In the genomic region with DNA sequence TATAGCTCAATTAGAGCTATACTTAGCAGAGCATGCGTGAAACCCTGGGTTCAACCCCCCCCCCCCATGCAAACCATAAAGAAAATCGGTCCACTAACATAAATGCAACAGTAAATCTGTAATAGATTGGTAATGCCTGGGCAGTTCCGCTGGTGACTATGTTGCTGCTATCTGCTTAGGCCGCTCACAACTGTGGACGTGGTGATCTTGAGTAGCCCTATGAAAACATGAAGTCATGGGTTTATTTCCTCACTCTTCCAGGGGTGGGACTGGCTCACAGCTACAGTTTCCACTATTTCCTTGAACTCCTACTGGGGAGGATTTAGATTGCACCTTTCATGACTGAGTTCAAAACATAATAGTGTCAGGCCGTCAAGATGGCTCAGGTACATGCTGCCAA, we compare ENCODE assay signal across 20 mouse cellular contexts. TPM values are rescaled to one million over a fixed set of nuclear protein-coding genes. Genes with fewer than 3 reads are reported as not detected.
DNase-seq lines count a peak whose midpoint lies in the region; ATAC-seq and TF ChIP-seq lines count a peak whose summit lies in the region.
"Had no signal": no experiment of that assay in that cellular context is flagged by ENCODE, and none has a peak within 500 bp of the region (broad histone marks: within the 10 kb centered on the region; RNA-seq: fewer than 3 reads in every experiment).

No protein-coding gene starts in this region.

- WGBS in heart, adult 2 months: 58% methylated on average over 6 of the region's 6 CpGs
- 57% methylated on average over 6 of the region's 6 CpGs for WGBS in lung, embryonic 14.5 days
- WGBS in stomach, embryonic 15.5 days: 66% methylated on average over 6 of the region's 6 CpGs

- H3K4me2 ChIP-seq in lung, embryonic 14.5 days: no peak overlapping the region; the same call in 1 of the 2 replicates
- no peak overlapping the region for H3K4me2 ChIP-seq in stomach, embryonic 15.5 days
- H3K4me2 ChIP-seq: kidney, embryonic 15.5 days; midbrain, embryonic 13.5 days had no signal

- H3K9me3 ChIP-seq in lung, embryonic 14.5 days (ENCODE audit: low read depth, low read length): no peaks in the 10 kb centered on the region
- no peaks in the 10 kb centered on the region for H3K9me3 ChIP-seq in stomach, embryonic 15.5 days
- H3K9me3 ChIP-seq: kidney, embryonic 15.5 days; midbrain, embryonic 13.5 days had no signal

- H3K4me3 ChIP-seq in heart, adult 2 months: no peak overlapping the region
- no peak overlapping the region for H3K4me3 ChIP-seq in lung, embryonic 14.5 days (ENCODE audit: low read depth, low read length)
- no peak overlapping the region for H3K4me3 ChIP-seq in embryonic fibroblast, embryonic 13.5 days (ENCODE audit: insufficient read depth, low read length)
- no peak overlapping the region for H3K4me3 ChIP-seq in stomach, embryonic 15.5 days (replicated peaks)
- H3K4me3 ChIP-seq: kidney, embryonic 15.5 days; midbrain, embryonic 13.5 days had no signal

- no peak overlapping the region for H3K27ac ChIP-seq in heart, adult 2 months
- H3K27ac ChIP-seq in lung, embryonic 14.5 days (ENCODE audit: low read depth): no peak overlapping the region; the same call in 1 of the 2 replicates
- H3K27ac ChIP-seq in embryonic fibroblast, embryonic 13.5 days (ENCODE audit: insufficient read depth, low read length): peak overlapping the region; percentile 86
- H3K27ac ChIP-seq in stomach, embryonic 15.5 days: peak overlapping the region; percentile 59
- H3K27ac ChIP-seq: hindbrain, postnatal 0 days; kidney, embryonic 15.5 days; macrophage; midbrain, embryonic 13.5 days had no signal

- no peaks in the 10 kb centered on the region for H3K79me2 ChIP-seq in heart, adult 2 months (replicated peaks; ENCODE audit: control insufficient read depth, insufficient read depth, low read length)

- peak; percentile 12; the same call in 1 of the 2 replicates for TF ChIP-seq CTCF in heart, adult 2 months (IDR thresholded peaks at IDR 0.05)
- TF ChIP-seq CTCF in lung, embryonic 14.5 days (IDR thresholded peaks at IDR 0.05; ENCODE audit: low read depth): no peak
- TF ChIP-seq CTCF in embryonic fibroblast, embryonic 13.5 days (IDR thresholded peaks at IDR 0.05; ENCODE audit: borderline replicate concordance, insufficient read depth, low read length): no peak

- no peaks in the 10 kb centered on the region for H3K27me3 ChIP-seq in heart, adult 2 months (ENCODE audit: control insufficient read depth, insufficient read depth, low read length)
- no peaks in the 10 kb centered on the region for H3K27me3 ChIP-seq in lung, embryonic 14.5 days (ENCODE audit: insufficient read depth, low read length)
- H3K27me3 ChIP-seq in stomach, embryonic 15.5 days (replicated peaks): no peaks in the 10 kb centered on the region
- H3K27me3 ChIP-seq: kidney, embryonic 15.5 days; midbrain, embryonic 13.5 days had no signal

- TF ChIP-seq POLR2A in heart, adult 2 months (IDR thresholded peaks at IDR 0.05; ENCODE audit: insufficient read depth, low read depth, low read length): no peak
- TF ChIP-seq POLR2A in embryonic fibroblast, embryonic 13.5 days (IDR thresholded peaks at IDR 0.05; ENCODE audit: low read depth, low read length): no peak

- no peak for DNase-seq in heart, adult 2 months
- no peak for DNase-seq in heart, adult 9 months (ENCODE audit: low spot score in 2 of 2)
- DNase-seq in lung, embryonic 14.5 days: peak; percentile 53
- DNase-seq in lung, postnatal 25 days (ENCODE audit: low spot score): no peak
- no peak for DNase-seq in gastrocnemius, postnatal 14 days
- DNase-seq in right cerebral cortex, postnatal 4 days: no peak
- DNase-seq: cerebellum, adult 11-12 months; right cerebral cortex, adult 18-20 months had no signal

- H3K9ac ChIP-seq in heart, adult 2 months (ENCODE audit: low read depth, low read length): no peak overlapping the region
- no peak overlapping the region for H3K9ac ChIP-seq in lung, embryonic 14.5 days
- H3K9ac ChIP-seq in stomach, embryonic 15.5 days: no peak overlapping the region
- H3K9ac ChIP-seq: kidney, embryonic 15.5 days; midbrain, embryonic 13.5 days had no signal

- H3K4me1 ChIP-seq in heart, adult 2 months (ENCODE audit: control insufficient read depth, insufficient read depth, low read length): peaks cover 12% of the 10 kb centered on the region
- H3K4me1 ChIP-seq in lung, embryonic 14.5 days (ENCODE audit: insufficient read depth): peaks cover 19% of the 10 kb centered on the region
- H3K4me1 ChIP-seq in embryonic fibroblast, embryonic 13.5 days (ENCODE audit: control insufficient read depth, insufficient read depth, low read length): peaks cover 27% of the 10 kb centered on the region
- peaks cover 31% of the 10 kb centered on the region for H3K4me1 ChIP-seq in stomach, embryonic 15.5 days

- intact Hi-C loops in heart, adult 2 months (cut with DNase I): no loop called here
- intact Hi-C loops in gastrocnemius, postnatal 14 days (cut with DNase I; ENCODE audit: low total_unique reads): loop anchor here (5.0 kb wide), 1 partner anchor 40 kb away; no protein-coding TSS in a partner anchor

- no peak for TF ChIP-seq EP300 in heart, adult 2 months (IDR thresholded peaks at IDR 0.05; ENCODE audit: insufficient read depth, low read depth, low read length)

- no peak for ATAC-seq in lung, embryonic 14.5 days (ENCODE audit: insufficient read depth)
- no peak; the same call in 1 of the 2 replicates for ATAC-seq in stomach, embryonic 15.5 days (ENCODE audit: insufficient read depth, low FRiP score, low read depth)
- ATAC-seq: forebrain, embryonic 14.5 days; hindbrain, postnatal 0 days; midbrain, embryonic 13.5 days had no signal

- H3K36me3 ChIP-seq in heart, adult 2 months (ENCODE audit: control insufficient read depth, insufficient read depth, low read length): no peaks in the 10 kb centered on the region
- no peaks in the 10 kb centered on the region for H3K36me3 ChIP-seq in lung, embryonic 14.5 days (ENCODE audit: insufficient read depth)
- no peaks in the 10 kb centered on the region for H3K36me3 ChIP-seq in stomach, embryonic 15.5 days
- H3K36me3 ChIP-seq: kidney, embryonic 15.5 days; midbrain, embryonic 13.5 days had no signal

RNA-seq across cellular contexts. Expression of gene Col1a1, which starts 18.3 kb away (rescaled TPM):
- total RNA-seq in heart, adult 2 months (2021): 10 to 100 TPM; 51.1 to 82.4 TPM
- 48.7 and 67.7 TPM in 2 replicates for polyA plus RNA-seq in heart, adult 2 months (2012; rRNA removed)
- polyA plus RNA-seq in lung, embryonic 14.5 days (2014; fragmentation: Nextera tagmentation; extraction: Ambion mirVana): 1,035 and 1,062 TPM in 2 replicates
- 6,098 and 7,850 TPM in 2 replicates for polyA plus RNA-seq in embryonic fibroblast, embryonic 13.5 days (2011; ENCODE audit: insufficient read length, low read depth, missing spikeins)
- polyA plus RNA-seq in stomach, embryonic 15.5 days (2015; fragmentation: Nextera tagmentation; extraction: Ambion mirVana): 1,375 and 1,459 TPM in 2 replicates
- total RNA-seq in gastrocnemius, postnatal 14 days (2021): 1,000 to 10,000 TPM; 3,539 to 4,018 TPM
- total RNA-seq: common myeloid progenitor, adult 5-6 weeks had no signal

RNA-seq across cellular contexts. Expression of gene Hils1, which starts 49.7 kb away (rescaled TPM):
- not detected for total RNA-seq in heart, adult 2 months (2021)
- polyA plus RNA-seq in heart, adult 2 months (2012; rRNA removed): 0.25 TPM in 1 of 2 replicates, not detected in the other
- polyA plus RNA-seq in lung, embryonic 14.5 days (2014; fragmentation: Nextera tagmentation; extraction: Ambion mirVana): not detected in 2 replicates
- not detected in 2 replicates for polyA plus RNA-seq in embryonic fibroblast, embryonic 13.5 days (2011; ENCODE audit: insufficient read length, low read depth, missing spikeins)
- not detected in 2 replicates for polyA plus RNA-seq in stomach, embryonic 15.5 days (2015; fragmentation: Nextera tagmentation; extraction: Ambion mirVana)
- not detected for total RNA-seq in gastrocnemius, postnatal 14 days (2021)
- total RNA-seq: common myeloid progenitor, adult 5-6 weeks; heart, postnatal 14 days; hindbrain, postnatal 0 days had no signal
- polyA plus RNA-seq: C2C12; forebrain, embryonic 14.5 days; hindbrain, postnatal 0 days; kidney, embryonic 15.5 days; limb, embryonic 11.5 days; macrophage; midbrain, embryonic 13.5 days; spleen, adult 2 months had no signal

RNA-seq across cellular contexts. Expression of gene Sgca, which starts 58.4 kb away (rescaled TPM):
- total RNA-seq in heart, adult 2 months (2021): 100 to 1,000 TPM; 149 to 200 TPM
- polyA plus RNA-seq in heart, adult 2 months (2012; rRNA removed): 1,109 and 1,504 TPM in 2 replicates
- polyA plus RNA-seq in lung, embryonic 14.5 days (2014; fragmentation: Nextera tagmentation; extraction: Ambion mirVana): 0.35 TPM in 1 of 2 replicates, not detected in the other
- polyA plus RNA-seq in embryonic fibroblast, embryonic 13.5 days (2011; ENCODE audit: insufficient read length, low read depth, missing spikeins): not detected in 2 replicates
- 0.17 and 0.27 TPM in 2 replicates for polyA plus RNA-seq in stomach, embryonic 15.5 days (2015; fragmentation: Nextera tagmentation; extraction: Ambion mirVana)
- total RNA-seq in gastrocnemius, postnatal 14 days (2021): 100 to 1,000 TPM; 201 to 224 TPM
- total RNA-seq: common myeloid progenitor, adult 5-6 weeks had no signal
- polyA plus RNA-seq: forebrain, embryonic 14.5 days; macrophage had no signal

Comparison
In these comparisons a context has a peak if more than half of its experiments do, and no peak if none do; other contexts are left out.
1. H3K27ac ChIP-seq: peak in embryonic fibroblast, embryonic 13.5 days (single experiment) and stomach, embryonic 15.5 days (single experiment); none in heart, adult 2 months (single experiment) and lung, embryonic 14.5 days (single experiment).
2. RNA of gene Col1a1, which starts 18.3 kb away (polyA plus RNA-seq): 6,098 to 7,850 TPM in embryonic fibroblast, embryonic 13.5 days, 1,375 to 1,459 TPM in stomach, embryonic 15.5 days and 1,035 to 1,062 TPM in lung, embryonic 14.5 days; 48.7 to 67.7 TPM in heart, adult 2 months; every median in the first group is over 10 times any median in the second.
3. RNA of gene Sgca, which starts 58.4 kb away (polyA plus RNA-seq): 1,109 to 1,504 TPM in heart, adult 2 months; 0.17 to 0.27 TPM in stomach, embryonic 15.5 days, 0.35 TPM in lung, embryonic 14.5 days and not detected in embryonic fibroblast, embryonic 13.5 days; every median in the first group is over 100 times any median in the second.